Mouse (Mus musculus): ENCODE results near the gene Stk19.

The Stk19 gene

DNA sequence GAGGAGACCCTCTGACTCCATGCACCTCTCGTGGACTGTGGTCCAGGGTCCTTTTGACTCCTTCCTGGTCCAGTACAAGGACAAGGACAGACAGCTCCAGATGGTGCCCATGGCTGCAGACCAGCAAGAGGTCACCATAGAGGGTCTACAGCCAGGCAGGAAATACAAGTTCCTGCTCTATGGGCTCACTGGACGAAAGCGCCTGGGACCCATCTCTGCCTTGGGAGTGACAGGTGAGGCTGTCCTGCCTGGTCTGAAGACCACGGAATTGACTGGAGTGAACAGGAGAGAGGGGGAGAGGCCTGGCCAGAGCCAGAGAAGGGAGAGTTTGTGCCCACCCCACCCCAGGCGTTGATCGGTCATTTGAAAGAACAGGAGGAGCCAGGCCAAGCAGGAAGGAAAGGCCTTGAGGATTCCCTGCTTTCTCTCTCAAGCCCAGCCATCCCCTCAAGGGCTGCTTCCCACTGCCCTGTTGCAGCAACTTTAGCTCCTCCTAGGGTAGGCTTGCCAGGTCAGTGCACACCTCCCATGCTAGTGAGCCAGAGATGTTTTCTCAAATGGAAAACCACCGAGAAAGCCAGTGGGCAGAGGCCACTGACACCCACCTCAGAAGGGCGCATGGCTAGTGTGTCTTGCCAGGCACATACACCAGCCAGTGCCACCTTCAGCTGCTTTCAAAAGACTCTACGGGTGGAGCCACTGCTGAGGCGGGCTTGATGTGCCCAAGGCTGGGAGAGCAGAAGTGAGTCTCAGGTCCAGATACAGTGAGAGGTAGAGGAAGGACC lies 39.3 kb downstream of the Stk19 start:
- DNase-seq (ENCODE audit: low spot score in 2 of 2) = peak in 1 of 2 experiments; percentile 12

- peak in 1 of 2 experiments; percentile 11 for DNase-seq (ENCODE audit: low spot score in 2 of 2)
Measured at GRCm38 (mm10) chr17:34796311-34797140, 40.2 kb downstream of the Stk19 start.

- peak; percentile 22 to 66 for DNase-seq (ENCODE audit: low spot score in 2 of 2)
Measured at GRCm38 (mm10) chr17:34795633-34796032, 41.1 kb downstream of the Stk19 start.

DNA sequence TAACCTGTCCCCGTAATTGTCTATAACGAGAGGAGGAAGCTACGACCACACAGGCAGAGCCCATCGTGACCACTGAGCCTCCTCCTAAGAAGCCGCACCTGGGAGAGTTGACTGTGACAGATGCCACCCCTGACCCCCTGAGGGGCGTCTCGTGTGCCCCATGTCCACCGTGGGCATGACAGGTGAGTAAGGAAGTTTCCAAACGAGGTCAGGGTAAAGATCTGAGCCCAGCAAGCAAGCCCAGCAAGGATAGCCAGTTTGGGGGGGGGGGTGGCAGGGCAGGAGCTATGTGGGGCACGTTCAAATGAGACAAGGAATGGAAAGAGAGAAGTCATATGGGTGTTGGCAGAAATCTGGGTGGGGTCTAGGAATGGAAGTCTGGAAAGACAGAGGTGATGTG lies 41.7 kb downstream of the Stk19 start:
- no peak for DNase-seq (ENCODE audit: low spot score in 2 of 2)

DNA sequence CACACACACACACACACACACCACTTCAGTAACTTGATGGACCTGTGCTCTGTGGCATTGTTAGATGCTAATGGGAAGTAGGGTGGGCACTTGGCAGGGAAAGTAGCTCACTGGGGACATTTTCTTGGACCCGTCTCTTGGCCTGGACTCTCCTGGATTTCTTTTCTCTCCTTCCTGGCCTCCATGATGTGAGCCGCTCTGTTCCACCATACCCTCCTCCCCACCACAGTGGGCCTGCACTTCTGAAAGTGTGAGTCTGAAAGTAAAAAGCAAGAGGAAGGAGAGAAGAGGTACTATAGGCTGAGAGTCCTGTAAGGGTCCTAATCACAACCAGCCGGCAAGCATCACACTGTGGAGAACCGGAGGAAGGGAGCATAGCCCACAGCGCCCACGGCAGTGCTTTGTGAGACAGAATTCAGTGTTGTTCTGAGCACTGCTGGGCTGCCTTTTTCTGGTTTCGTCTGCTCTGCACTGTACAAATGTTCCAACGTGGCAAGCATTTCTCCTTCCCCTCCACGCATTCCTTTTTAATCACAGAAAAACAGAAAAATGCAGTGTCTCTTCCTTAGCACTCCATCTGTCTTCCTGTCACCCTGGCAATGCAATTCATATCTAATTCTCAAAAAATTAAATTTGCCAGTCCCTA lies 58.9 kb downstream of the Stk19 start:
- DNase-seq (ENCODE audit: low spot score in 2 of 2) = no peak

All from cerebellum, postnatal 4 days (tissue).